Mouse (Mus musculus): ENCODE results near the gene Rmi2.

- no peak for TF ChIP-seq EP300 (IDR thresholded peaks at IDR 0.05; ENCODE audit: insufficient read depth, low read depth, low read length)
- TF ChIP-seq CTCF (IDR thresholded peaks at IDR 0.05; ENCODE audit: low read depth, low read length): no peak
Measured at GRCm38 (mm10) chr16:10911061-10911460, 76.2 kb downstream of the Rmi2 start.
